Mouse (Mus musculus): ENCODE data around the gene P2ry10b. TPM values are rescaled to one million over a fixed set of nuclear protein-coding genes. Genes with fewer than 3 reads are reported as not detected.

P2ry10b gene
- total RNA-seq (2021): 1 to 10 TPM; 2.9 to 3.1 TPM
- long read RNA-seq, experiment 1, partial matches to known transcripts: 0 of 1 reads
- long read RNA-seq, experiment 1, other reads (novel, unspliced or antisense): 1 of 1 reads
- long read RNA-seq, experiment 2, partial matches to known transcripts: 0 of 4 reads
- long read RNA-seq, experiment 2, other reads (novel, unspliced or antisense): 0 of 4 reads

DNA sequence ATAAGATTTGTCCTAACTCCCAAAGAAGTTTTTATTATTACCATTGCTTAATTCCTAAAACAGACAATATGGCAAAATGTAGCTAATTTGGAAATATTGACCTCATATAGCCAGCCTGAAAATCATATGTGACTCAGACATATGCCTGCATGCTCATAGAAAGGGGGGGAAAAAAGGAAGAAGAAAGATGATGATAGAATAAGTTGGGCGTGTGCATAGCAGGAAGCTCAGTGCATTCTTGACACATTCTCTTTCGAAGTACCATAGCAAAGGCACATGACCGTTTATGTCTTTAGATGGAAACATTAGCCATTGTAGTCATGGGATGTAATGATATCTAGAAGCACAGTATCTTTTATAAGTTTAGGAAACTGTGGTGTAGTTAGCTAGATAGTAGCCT, at the start of gene P2ry10b:
Gene P2ry10b (plus strand): TSS at position 247 of the 400 bp plus-strand sequence.
- no peak for DNase-seq

- no peak for DNase-seq
Measured at GRCm38 (mm10) chrX:107116333-107116732, 32.4 kb upstream of the P2ry10b start.

DNA sequence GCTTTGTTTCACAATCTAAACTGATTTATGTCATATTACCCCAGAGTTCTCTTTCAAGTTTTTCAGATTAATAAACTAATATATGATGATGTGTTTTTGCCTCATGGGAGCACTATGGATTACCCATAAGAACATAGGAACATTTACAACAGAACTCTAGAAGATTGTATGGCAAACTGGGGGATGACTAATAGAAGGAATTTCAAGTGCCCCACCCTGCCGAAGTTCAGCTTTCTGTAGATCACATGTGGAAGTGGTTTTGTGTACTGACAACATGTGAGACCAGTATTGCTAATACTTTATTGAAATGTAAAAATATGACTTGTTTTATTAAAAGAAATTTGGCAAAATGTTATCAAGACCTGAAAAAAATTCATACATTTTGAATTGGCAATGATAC, 31.7 kb upstream of the P2ry10b start:
- DNase-seq: no peak

DNA sequence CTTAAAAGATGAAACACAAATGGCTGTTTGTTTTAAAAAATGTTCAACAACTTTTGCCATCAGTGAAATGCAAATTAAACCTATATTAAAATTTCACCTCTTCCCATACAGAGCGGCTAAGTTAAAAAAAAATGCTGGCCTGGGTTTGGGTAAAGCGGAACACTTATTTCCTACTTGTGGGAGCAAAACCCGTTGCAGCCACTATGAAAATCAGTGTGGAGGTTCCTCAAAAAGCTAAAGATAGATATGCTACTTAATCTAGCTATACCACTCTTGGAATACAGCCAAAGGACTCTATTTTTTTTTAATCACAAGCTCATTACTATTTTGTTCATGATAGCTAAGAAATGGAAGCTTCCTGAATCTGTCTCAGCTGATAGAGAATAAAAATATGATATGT, 5.5 kb upstream of the P2ry10b start:
- DNase-seq: no peak

DNA sequence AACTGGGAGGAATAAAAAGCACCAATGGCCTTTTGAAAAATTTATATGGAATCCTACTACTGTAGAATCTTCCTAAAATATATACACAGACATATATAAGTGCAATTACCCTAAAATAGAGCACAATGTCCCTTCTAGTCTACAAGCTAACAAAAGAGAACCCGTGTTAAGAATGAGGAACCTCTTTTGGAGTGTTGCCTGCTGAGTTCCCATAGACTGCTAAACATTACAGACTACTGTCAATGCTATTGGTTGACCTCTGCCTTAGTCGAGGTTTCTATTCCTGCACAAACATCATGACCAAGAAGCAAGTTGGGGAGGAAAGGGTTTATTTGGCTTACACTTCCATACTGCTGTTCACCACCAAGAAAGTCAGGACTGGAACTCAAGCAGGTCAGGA, 4.8 kb upstream of the P2ry10b start:
- no peak for DNase-seq

GRCm38 (mm10) chrX:107149391-107149993, 765 bp downstream of the P2ry10b start:
- DNase-seq: no peak

DNA sequence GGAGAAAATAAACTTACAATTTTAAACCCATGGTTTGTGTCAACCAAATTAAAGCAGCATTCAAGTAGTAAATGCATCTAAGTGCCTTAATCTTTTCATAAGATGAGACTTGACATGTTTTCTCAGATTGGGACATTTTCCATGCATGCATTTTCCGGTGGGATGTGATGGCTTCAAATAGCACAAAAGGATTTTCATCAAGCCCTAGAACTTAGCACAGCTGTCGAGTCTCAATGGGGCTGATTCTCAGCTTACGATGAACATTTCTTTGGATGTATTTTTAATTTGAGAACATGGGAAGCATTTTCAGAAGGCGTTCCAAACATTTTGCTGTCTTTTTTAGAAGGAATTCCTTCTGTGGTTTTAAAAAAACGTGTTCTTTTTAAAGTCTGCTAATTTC, 1.3 kb downstream of the P2ry10b start:
- no peak for DNase-seq

DNA sequence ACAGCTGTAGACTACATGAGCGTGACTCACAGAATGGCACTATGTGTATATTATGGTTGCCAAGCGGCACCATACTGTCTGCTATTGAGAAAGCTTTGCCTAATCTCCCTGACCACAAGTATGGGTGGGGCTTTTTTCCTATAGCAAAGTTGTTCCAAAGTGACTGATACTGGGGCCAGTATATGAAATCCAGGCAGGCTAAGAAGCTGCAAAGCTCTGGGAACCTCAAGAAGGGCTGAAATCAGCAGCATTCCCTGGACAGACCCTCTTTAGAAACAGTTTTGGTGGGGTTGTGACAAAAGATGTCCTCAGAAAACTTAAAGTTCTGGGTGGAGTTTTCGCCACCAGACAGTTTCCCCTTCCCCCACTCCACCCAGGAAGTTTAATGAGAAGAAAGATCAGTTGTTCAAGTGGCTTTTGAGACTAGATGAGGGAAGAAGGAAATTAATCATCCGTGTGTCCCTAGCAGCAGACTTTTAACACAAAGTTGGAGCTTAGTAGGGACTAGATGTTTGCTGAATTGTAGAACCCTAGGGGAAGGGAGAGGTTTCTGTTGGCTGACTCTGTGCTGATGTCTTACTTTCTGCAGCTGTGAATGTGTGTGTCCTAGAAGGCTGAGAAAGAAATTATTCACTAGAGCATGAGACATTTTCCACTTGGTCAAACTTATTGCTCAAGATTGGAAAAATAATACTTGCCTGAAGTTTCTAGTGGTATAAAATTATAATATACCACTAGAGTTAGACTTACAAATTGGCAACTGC, 2.2 kb downstream of the P2ry10b start:
- no peak for DNase-seq

DNA sequence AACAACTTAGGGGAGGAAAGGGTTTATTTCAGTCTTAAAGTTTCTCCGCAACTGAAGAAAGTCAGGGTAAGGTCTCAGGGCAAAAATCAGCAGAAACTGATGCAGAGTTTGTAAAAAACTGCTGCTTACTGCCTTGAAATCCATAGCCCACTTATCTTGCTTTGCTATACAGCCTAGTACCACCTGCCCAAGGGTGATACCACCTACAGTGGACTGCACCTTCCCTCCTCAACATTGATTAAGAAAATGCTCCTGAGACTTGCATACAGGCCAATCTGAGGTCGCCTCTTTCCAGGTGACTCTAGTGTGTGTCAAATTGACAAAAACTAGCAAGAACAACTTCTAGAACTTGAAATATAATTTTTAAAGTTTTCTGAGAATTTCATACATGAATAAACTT, 7.3 kb downstream of the P2ry10b start:
- DNase-seq: no peak

DNA sequence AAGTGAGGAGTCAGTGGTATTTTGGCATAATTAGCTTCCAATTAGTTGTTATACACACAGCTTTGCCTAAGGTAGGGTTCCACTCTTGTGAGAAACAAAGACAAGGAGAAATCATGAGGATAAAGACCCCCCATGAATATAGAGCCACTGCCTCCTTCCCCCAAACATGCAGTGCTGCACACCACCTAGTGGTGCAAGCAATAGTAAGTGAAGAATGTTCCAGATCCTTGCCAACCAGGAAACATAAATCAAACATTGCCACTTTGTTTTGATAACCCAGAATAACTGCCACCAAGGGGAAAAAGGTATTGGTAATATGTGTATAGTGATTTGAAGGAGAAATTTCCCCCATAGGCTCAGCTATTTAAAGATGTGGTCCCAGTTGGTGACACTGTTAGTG, 11.8 kb downstream of the P2ry10b start:
- no peak for DNase-seq

DNA sequence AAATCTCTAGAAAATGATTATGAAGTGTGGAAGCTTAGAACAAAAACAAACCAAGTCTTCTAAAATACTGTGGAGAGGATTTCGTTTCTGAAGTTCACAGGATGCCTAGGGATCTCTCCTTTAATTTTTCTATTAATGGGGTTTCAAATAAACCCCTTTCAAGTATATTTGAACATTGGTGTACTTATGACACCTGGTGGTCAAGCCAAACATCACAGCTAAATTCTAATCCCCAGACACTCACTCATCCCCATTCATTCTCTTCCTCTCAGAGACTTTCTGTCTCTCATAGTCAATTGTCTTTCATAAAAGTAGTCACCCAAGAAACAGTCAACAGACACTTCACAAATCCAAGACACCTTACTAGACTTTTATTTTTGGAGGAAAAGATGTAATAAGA, 19.6 kb downstream of the P2ry10b start:
- no peak for DNase-seq

GRCm38 (mm10) chrX:107169128-107169527, 20.4 kb downstream of the P2ry10b start:
- DNase-seq: no peak

- no peak for DNase-seq
Measured at GRCm38 (mm10) chrX:107178742-107179141, 30.0 kb downstream of the P2ry10b start.

DNA sequence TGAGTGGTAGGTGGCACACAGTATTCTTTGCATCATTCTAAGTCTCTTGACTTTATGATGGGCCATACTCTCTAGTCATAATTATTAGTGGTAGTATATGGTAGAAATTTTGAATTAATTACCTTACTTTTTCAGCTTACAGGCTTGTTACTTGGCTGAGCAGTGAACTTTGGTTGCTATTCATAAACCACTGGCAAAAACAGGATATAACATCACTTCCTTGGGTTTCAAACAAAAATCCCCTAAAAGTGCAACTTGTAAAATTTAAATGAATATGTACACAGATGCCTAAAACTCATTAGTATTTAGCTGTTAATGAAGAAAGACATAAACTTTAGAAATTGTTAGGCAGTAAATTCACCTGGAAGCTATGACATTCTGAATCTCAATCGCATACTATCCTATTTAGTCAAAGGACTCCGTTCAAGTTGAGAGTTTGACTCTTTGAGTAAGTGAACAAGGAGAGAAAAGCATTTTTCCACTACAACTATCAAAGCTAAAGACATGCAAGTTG, 68.9 kb downstream of the P2ry10b start:
- no peak for DNase-seq

Other genes with a start within 250 kb of the P2ry10b start
- gene Lpar4, start 228.3 kb upstream of the P2ry10b start, total RNA-seq (2021): 10 to 100 TPM; 10.4 to 11.4 TPM
- under 1 TPM; 0.12 to 0.16 TPM for gene P2ry10, start 60.4 kb upstream of the P2ry10b start, total RNA-seq (2021)
- under 1 TPM; 0.07 to 0.19 TPM for gene Gpr174, start 107.0 kb downstream of the P2ry10b start, total RNA-seq (2021)

All from gastrocnemius, postnatal 10 days (tissue).